Mouse (Mus musculus): ENCODE results near the gene Sufu.

Sufu gene

DNA sequence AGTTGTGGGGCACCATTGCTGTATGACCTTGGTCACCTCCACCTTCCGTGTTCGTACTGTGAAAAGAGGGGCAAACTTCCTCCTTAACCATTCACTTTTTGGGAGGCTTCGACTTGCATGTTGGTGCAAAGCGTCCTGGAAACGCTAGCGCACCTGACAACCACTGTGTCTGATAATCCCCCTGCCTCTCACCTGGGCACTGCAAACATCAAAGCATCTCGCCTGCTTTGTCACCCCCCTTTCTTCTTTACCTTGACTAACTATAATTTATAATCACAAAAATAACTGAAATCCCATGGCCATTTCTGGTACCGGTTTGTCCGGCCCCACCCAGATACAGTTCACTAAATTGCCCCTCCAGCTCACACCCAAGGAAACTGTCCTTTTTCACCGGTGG, 2.0 kb upstream of the Sufu start:
- DNase-seq (ENCODE audit: low read depth, low spot score), result no peak

DNA sequence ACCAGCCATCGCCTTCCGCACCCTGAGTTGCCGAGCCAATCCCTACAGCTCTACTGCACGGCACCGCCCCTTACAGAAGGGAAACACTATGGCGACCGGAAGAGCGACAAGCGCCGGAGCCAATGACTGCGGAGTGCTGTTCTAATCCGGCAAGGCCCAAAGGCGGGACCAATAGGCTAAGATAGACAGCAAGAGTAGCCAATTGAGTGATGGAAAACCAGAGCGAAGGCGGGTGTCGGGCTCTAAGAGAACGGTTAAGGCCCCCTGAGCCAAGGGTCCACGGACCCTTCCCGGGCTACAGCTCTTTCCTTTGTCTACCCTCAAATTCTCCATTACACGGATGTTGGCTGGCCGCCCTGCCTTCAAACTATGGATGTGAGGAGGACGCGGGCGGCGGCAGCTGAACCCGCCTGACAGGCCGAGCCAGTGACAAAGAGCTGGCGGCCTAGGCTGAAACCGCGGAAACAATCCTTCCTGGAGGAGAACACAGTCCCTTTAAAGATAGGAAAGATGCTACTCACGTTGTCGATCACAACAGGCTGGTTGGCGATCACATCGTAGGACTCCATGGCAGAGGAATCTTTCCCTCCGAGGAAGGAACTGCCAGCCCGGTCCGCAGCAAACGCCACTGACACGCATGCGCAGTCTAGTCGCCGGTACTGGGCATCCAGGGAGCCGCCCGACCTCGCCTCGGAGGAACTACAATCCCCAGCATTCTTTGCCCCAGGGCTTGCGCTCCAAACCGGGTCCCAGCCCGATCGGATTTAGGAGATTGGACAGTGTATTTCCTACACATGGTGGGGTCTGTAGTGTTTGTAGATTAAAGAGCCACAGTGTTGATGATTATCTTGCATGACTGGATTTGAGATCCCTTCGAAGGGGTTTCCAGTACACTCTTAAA, 1.3 kb upstream of the Sufu start, which contains the start of gene Actr1a:
Actr1a (minus strand) TSS at position 640 of the 901 bp plus-strand sequence.
- peak; percentile 99 for DNase-seq (ENCODE audit: low read depth, low spot score)

DNA sequence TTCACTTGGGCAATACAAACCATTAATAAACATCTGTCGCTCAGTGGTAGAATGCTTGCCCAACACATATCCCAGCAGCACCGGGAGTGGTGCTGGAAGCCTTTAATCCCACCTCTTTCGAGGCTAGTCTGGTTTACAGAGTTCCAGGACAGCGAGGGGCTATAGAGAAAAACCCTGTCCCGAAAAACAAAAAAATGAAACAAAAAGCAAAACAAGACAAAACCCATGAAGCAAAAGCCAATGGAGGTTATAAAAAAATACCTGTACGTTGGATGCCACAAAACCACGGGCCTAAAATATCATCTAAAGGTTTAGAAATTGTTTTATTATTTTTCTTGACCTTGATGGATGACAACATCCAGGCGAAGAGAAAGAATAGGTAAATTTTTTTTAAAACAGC, 587 bp upstream of the Sufu start:
- DNase-seq (ENCODE audit: low read depth, low spot score), result no peak

GRCm38 (mm10) chr19:46397436-46398001, 823 bp downstream of the Sufu start:
- no peak for DNase-seq (ENCODE audit: low read depth, low spot score)

- no peak for DNase-seq (ENCODE audit: low read depth, low spot score)
These were observed 1.7 kb downstream of the Sufu start for GRCm38 (mm10) chr19:46398401-46398800.

GRCm38 (mm10) chr19:46399372-46399771, 2.7 kb downstream of the Sufu start:
- no peak for DNase-seq (ENCODE audit: low read depth, low spot score)

GRCm38 (mm10) chr19:46399886-46400285, 3.2 kb downstream of the Sufu start:
- DNase-seq (ENCODE audit: low read depth, low spot score), result no peak

DNA sequence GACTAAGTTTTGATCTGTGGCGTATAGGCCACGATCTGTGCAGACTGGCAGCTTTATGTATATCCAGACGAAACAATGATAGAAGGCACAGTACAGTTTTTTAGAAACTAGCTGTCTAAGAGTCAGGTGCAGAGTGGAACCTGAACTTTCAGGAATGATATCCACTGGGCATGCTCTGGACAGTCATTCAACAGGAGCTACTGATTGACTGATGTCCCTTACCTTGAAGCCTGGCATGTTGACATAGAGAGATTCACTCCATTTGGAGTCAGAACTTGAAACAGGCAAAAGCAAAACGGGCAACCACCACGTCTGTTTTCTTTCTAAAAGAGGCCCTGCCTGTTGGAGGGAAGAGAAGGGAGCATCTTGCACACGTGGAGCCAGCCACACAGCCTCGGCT, 3.9 kb downstream of the Sufu start:
- no peak for DNase-seq (ENCODE audit: low read depth, low spot score)

DNA sequence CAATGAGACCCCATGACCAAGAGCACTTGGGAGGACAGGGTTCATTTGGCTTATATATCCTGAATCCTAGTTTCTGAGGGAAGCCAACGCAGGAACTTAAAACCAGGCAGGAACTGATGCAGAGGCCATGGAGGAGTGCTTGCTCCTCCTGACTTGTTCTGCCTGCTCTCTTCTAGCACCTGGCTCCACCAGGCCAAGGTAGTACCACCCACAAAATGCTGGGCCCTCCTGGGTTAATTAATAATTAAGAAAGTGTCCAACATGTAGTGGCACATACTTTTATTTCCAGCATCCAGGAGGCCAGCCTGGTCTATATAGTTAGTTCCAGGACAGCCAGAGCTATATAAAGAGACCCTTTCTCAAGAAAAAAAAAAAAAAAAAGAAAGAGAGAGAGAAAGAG, 7.3 kb downstream of the Sufu start:
- no peak for DNase-seq (ENCODE audit: low read depth, low spot score)

DNA sequence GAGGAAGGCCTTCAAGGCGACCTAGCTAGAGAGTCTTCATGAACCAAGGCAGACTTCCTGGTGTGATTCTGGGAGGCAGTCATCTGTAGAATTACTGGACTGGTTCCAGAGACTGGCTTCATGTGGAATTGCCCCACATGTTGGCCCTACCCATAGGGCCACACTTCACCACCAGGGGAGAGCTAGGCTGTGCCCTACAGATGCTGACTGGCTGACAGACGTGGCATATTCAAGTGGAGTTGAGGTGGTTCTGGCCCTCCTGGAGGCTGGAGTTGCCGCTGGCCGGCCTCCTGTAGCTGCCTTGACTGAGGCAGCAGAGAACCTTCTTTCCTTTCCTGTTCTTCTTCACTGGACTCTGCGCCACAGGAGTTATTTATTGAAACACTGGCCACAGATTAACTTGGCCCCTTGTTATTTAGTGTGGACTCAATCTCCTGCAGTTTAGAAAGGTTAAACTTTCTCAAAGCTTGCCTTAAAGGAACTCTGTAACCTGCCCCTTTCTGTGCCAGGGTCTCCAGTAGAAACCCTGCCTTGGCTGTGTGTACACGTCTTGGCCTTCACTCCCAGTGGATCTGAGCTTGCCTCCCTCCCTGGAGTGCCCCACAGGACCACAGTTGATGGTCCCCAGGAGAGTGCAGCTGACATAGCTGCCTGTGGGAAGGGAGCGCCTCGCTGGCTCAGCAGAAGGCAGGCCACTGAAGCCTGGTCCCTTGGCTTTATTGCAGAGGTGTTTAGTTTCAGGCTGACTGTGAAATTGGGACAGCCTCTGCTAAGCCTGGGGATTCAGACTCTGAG, 10.1 kb downstream of the Sufu start:
- no peak for DNase-seq (ENCODE audit: low read depth, low spot score)

DNA sequence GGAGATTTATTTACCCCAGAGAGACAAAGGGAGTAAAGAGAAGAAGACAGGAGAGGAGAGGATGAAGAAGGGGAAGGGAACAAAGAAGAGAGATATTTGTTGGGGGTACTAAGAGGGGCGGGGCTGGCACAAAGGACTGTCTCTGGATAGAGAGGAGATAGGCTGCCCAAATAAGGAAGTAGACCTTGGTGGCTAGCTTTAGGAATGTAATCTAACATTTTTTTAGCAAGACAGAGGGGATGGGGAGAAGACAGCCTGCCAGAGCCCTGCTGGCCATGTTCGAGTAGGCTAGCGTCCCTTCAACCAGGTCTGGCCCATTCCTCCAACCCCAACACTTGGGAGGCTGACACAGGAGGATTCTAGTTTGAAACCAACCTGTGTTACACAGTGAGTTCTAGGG, 12.8 kb downstream of the Sufu start:
- DNase-seq (ENCODE audit: low read depth, low spot score), result no peak

- no peak for DNase-seq (ENCODE audit: low read depth, low spot score)
These were observed 15.5 kb downstream of the Sufu start for GRCm38 (mm10) chr19:46412056-46412805.

DNA sequence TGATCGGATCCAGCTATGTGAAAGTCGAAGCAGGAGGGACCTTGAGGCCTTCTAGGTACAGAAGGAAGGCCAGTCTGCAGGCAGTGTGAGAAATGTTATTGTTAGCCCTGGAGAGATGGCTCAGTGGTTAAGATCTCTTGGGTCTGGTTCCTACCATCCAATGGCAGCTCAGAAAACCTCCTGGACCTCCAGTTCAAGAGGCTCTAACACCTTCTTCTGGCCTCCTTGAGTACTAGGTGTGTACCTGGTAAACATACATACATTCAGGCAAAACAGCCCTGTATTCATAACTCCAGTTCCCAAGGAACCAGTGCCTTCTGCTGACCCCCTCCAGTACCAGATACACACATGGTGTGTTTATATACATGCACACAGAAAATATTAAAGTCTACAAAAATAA, 17.3 kb downstream of the Sufu start:
- DNase-seq (ENCODE audit: low read depth, low spot score), result no peak

DNA sequence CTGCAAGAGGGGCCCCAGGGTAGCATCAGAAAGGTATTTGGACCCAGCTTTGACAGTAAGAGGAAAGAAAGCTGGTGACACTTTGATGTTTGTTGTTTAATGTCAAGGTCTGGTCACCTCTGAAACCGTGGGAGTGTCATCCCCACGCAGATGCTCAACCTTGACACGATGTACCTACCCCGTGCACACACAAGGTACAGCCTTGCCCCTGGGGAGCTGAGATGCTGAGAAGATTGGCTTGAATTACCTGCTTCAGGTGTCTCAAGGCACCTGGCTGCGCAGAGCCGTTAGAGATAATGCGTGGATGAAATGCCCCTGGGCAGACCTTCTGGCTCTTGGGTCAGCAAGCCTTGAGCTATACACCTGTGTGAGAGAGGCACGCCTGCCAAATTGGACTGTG, 17.8 kb downstream of the Sufu start:
- no peak for DNase-seq (ENCODE audit: low read depth, low spot score)

DNA sequence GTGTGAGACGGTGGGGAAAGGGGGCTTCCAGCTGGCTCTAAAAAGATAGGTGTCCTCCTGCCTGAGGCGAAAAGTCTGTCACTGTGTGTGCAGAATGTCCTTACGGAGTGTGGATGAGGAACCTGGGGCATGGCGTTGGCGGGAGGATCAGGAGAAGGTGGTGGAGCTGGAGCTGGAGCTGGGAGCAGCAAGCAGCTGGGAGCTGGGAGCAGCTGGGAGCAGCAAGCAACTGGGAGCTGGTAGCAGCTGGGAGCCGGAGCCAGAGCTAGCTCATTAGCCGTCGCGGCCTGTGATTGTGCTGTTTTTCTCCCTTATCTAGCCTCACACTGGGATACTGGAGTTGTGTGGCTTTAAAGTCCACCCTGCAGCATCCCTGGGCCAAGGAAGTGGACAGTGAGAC, 19.6 kb downstream of the Sufu start:
- DNase-seq (ENCODE audit: low read depth, low spot score), result no peak

DNA sequence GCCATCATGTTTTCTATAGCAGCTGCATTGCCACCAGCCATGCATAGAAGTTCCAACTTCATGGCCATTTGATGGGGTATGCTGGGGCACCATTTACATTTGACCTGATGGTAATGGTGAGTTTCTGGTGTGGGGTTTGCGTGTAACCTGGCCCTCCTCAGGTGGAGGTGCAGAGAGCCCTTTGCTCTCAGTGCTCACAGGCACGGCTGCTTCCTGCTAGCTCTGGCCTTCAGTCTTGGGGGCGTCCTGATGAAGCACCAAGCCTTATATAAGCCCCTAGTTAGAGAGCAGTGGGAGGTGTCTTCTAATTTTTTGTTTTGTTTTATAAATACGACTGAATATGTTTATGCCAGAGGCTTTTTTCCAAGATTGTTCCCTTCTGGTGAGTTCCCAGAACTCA, 21.4 kb downstream of the Sufu start:
- no peak for DNase-seq (ENCODE audit: low read depth, low spot score)

- DNase-seq (ENCODE audit: low read depth, low spot score), result no peak
These were observed 23.7 kb downstream of the Sufu start for GRCm38 (mm10) chr19:46420410-46420809.

- no peak for DNase-seq (ENCODE audit: low read depth, low spot score)
These were observed 26.0 kb downstream of the Sufu start for GRCm38 (mm10) chr19:46422384-46423338.

GRCm38 (mm10) chr19:46425266-46425665, 28.6 kb downstream of the Sufu start:
- no peak for DNase-seq (ENCODE audit: low read depth, low spot score)

GRCm38 (mm10) chr19:46426488-46426887, 29.8 kb downstream of the Sufu start:
- DNase-seq (ENCODE audit: low read depth, low spot score), result no peak

- DNase-seq (ENCODE audit: low read depth, low spot score), result no peak
These were observed 32.6 kb downstream of the Sufu start for GRCm38 (mm10) chr19:46429250-46429649.
